Mouse (Mus musculus) liver, postnatal 0 days (tissue): Measurements from ENCODE around the gene Dysf.

Experiments
- CTCF ChIP-seq: sonication (generic); IDR thresholded peaks from 2 replicates; pipeline ENCODE4 v1.5.1; 2016; ENCODE audit warnings: antibody characterized with exemption, low read depth
- EP300 ChIP-seq: IDR thresholded peaks from 2 replicates; pipeline ENCODE4 v1.6.1; 2016; ENCODE audit warnings: antibody characterized with exemption, low read depth, mild to moderate bottlenecking

DNA sequence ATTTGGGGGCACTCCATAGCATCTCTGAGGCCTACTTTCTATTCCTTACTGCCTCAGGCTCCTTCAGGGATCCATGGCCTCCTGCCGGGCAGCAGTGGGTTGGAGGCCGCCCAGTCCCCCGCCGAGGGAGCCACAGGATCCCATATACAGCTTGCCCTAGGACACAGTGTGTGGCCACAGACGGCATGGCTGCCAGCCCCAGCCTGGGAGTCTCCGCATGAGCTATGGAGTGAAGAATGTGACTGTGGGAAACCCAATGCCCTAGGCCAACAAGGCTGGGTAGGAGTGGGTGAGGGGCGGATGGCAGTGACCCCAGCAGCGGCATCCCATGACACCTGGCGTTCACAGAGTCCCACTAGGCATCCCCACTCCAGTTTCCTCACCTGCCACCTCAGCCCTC, 116.2 kb downstream of the Dysf start:
- TF ChIP-seq CTCF (no peak), EP300 (no peak)
